Mouse (Mus musculus) heart, postnatal 0 days (tissue): ENCODE results near the gene Meioc. TPM values are rescaled to one million over a fixed set of nuclear protein-coding genes. Genes with fewer than 3 reads are reported as not detected.
A peak's percentile ranks its signal among the peaks of the same experiment; 100 is the strongest.

Experiments
- ATAC-seq: fragments of 200-750 bp; cut with Nextera tagmentation; 2 replicates; pipeline ENCODE4 v1.8.0; 2017; ENCODE audit warnings: low read depth, moderate number of reproducible peaks, moderate library complexity; ENCODE audit not compliant: insufficient read depth
- DNase-seq: peaks from one replicate; pipeline ENCODE4 v3.0.0-alpha.2; 2016; ENCODE audit warnings: low spot score
- H3K27ac ChIP-seq: fragments of 300-500 bp; sonication (generic); 2 replicates; pipeline ENCODE4 v1.5.1; 2014; ENCODE audit warnings: low read depth, mild to moderate bottlenecking
- H3K27me3 ChIP-seq: fragments of 300-500 bp; sonication (generic); 2 replicates; pipeline ENCODE4 v1.6.1; 2014; ENCODE audit warnings: low read length, mixed read lengths; ENCODE audit not compliant: control insufficient read depth, insufficient read depth
- H3K36me3 ChIP-seq: fragments of 300-500 bp; sonication (generic); replicated peaks from 2 replicates; pipeline ENCODE4 v1.6.1; 2014; ENCODE audit warnings: low read length, mixed read lengths; ENCODE audit not compliant: control insufficient read depth, insufficient read depth
- H3K4me1 ChIP-seq: fragments of 300-500 bp; sonication (generic); 2 replicates; pipeline ENCODE4 v1.6.1; 2014; ENCODE audit warnings: antibody characterized with exemption; ENCODE audit not compliant: control insufficient read depth, insufficient read depth
- H3K4me2 ChIP-seq: fragments of 300-500 bp; sonication (generic); 2 replicates; pipeline ENCODE4 v1.6.1; 2014; ENCODE audit warnings: low read depth, mild to moderate bottlenecking, low read length, moderate library complexity
- H3K4me3 ChIP-seq: fragments of 300-500 bp; sonication (generic); 2 replicates; pipeline ENCODE4 v1.5.1; 2014; ENCODE audit warnings: low read depth, low read length
- H3K9ac ChIP-seq: fragments of 300-500 bp; sonication (generic); replicated peaks from 2 replicates; pipeline ENCODE4 v1.6.1; 2014; ENCODE audit warnings: low read depth, low read length, mixed read lengths
- H3K9me3 ChIP-seq: fragments of 300-500 bp; sonication (generic); replicated peaks from 2 replicates; pipeline ENCODE4 v1.6.1; 2016; ENCODE audit warnings: low read length; ENCODE audit not compliant: control insufficient read depth
- CTCF ChIP-seq: IDR thresholded peaks from 2 replicates; pipeline ENCODE4 v1.5.1; 2016; ENCODE audit warnings: antibody characterized with exemption, control low read depth, low read depth
- EP300 ChIP-seq: IDR thresholded peaks from 2 replicates; pipeline ENCODE4 v1.6.1; 2016; ENCODE audit warnings: antibody characterized with exemption, low read depth
- WGBS: fragments of 180-500 bp; shearing (Covaris S2); extraction: QIAGEN DNeasy Blood & Tissue Kit; methylation state at CpG from one replicate; pipeline ENCODE4 v1.1.7; 2014; 5-methylcytosine and 5-hydroxymethylcytosine counted together
- polyA plus RNA-seq: library from polyadenylated mRNA; unstranded; fragments of >200 nt; fragmentation: Nextera tagmentation; extraction: Ambion mirVana; gene quantifications from 2 replicates; pipeline ENCODE4 v1.2.1, GENCODE M21; 2015
- total RNA-seq: library from RNA; depleted of rRNA; stranded (reverse); fragments of >200 nt; gene quantifications from 2 replicates; pipeline ENCODE4 v1.2.3, GENCODE M21; 2014; ENCODE audit warnings: low replicate concordance; rRNA removed

Meioc gene
- total RNA-seq (0.04 TPM in 1 of 2 replicates, not detected in the other), polyA plus RNA-seq (0.12 and 0.15 TPM in 2 replicates)

- Histone ChIP-seq H3K4me1 (no peaks in the 10 kb centered on the region), H3K4me2 (no peak within 1 kb of the TSS), H3K36me3 (no peaks in the 10 kb centered on the region), H3K4me3 (no peak within 1 kb of the TSS), H3K9ac (no peak within 1 kb of the TSS), H3K27me3 (peaks cover 31% of the 10 kb centered on the region), H3K9me3 (peaks cover 9% of the 10 kb centered on the region), H3K27ac (no peak within 1 kb of the TSS)
- DNase-seq, result no peak
- TF ChIP-seq CTCF (no peak), EP300 (no peak)
- WGBS, result 62% methylated on average over 3 of the region's 3 CpGs
- no peak for ATAC-seq
Observed at GRCm38 (mm10) chr11:102663416-102663815, at the start of gene Meioc. Gene Meioc, plus strand, starts transcription at chr11:102663716.

GRCm38 (mm10) chr11:102619449-102619848 is 44.1 kb upstream of the Meioc start:
- no peak for TF ChIP-seq EP300
- TF ChIP-seq CTCF, result no peak
- H3K27ac ChIP-seq, result no peak overlapping the region
- no peak overlapping the region for H3K4me3 ChIP-seq
- no peak for DNase-seq
- WGBS, result 65% methylated on average over 2 of the region's 2 CpGs
- ATAC-seq, result no peak
- peaks cover 10% of the 10 kb centered on the region; the same call in 1 of the 2 replicates for H3K4me1 ChIP-seq
- no peaks in the 10 kb centered on the region for H3K27me3 ChIP-seq
- no peak overlapping the region for H3K9ac ChIP-seq
- no peaks in the 10 kb centered on the region for H3K36me3 ChIP-seq
- no peak overlapping the region for H3K4me2 ChIP-seq
- no peaks in the 10 kb centered on the region for H3K9me3 ChIP-seq

DNA sequence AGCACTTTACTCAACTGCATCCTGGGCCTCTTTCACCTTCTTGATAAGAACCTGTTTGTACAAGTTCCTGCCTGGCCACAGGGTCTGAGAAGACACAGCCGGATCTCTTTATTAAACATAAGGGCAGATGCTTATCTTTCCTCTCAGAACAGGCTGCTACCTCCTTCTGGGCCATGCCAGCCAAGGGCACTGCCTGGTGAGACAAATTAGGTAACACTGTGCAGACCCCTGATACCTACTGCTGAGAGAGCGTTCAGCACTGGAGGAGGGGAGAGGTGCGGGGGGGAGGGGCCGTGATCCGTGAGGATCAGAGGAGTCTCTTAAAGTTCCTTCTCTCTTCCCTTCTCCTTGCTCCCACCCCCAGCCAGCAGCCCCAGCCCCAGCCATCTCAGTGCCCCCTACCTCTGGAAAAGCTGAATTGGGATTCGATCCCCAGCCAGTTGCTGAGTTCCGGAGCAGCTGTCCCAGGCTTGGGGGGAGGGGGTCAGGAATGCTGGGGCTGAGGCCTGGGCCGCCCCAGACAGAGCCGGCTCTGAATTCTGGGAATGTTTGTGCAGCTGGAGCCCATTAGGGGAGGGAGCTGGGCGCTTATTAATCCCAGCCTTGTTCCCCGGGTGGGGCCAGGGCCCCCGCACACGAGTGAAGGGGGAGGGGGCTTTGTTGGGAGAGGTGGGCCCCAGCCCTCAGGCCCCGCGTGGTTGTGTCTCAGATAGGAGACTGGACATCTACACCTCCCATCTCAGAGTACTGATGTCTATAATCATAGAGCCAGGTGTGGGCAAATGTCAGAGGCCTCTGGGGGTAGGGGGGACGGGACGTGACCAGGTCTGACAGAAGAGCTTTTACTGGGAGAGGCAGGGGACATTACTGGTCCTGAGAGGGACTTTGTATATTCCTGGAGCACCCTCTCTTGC is 39.4 kb upstream of the Meioc start:
- DNase-seq, result peak; percentile 33
- Histone ChIP-seq H3K27ac (peak overlapping the region; percentile 33), H3K4me3 (no peak overlapping the region), H3K4me1 (peaks cover 14% of the 10 kb centered on the region; the same call in 1 of the 2 replicates), H3K27me3 (no peaks in the 10 kb centered on the region), H3K4me2 (peak overlapping the region; percentile 2; the same call in 1 of the 2 replicates), H3K9me3 (no peaks in the 10 kb centered on the region), H3K36me3 (no peaks in the 10 kb centered on the region), H3K9ac (peak overlapping the region; percentile 11; the same call in 1 of the 2 replicates)
- TF ChIP-seq EP300 (no peak), CTCF (no peak)
- ATAC-seq, result peak; percentile 79
- WGBS, result 7% methylated on average over 17 of the region's 17 CpGs

GRCm38 (mm10) chr11:102624888-102625407 is 38.6 kb upstream of the Meioc start:
- WGBS, result 37% methylated on average over 14 of the region's 14 CpGs
- H3K4me3 ChIP-seq, result no peak overlapping the region
- no peaks in the 10 kb centered on the region for H3K36me3 ChIP-seq
- H3K4me2 ChIP-seq, result no peak overlapping the region
- H3K9me3 ChIP-seq, result no peaks in the 10 kb centered on the region
- 0 out of 2 replicates have a peak overlapping the region, but pooled peaks have one; percentile 11 for H3K9ac ChIP-seq
- TF ChIP-seq EP300 (no peak), CTCF (no peak)
- H3K4me1 ChIP-seq, result peaks cover 14% of the 10 kb centered on the region; the same call in 1 of the 2 replicates
- H3K27ac ChIP-seq, result peak overlapping the region; percentile 33
- DNase-seq (peak; percentile 13), ATAC-seq (peak; percentile 14)
- no peaks in the 10 kb centered on the region for H3K27me3 ChIP-seq

GRCm38 (mm10) chr11:102627171-102627931 is 36.2 kb upstream of the Meioc start:
- H3K4me3 ChIP-seq, result no peak overlapping the region
- ATAC-seq, result no peak
- no peak overlapping the region for H3K27ac ChIP-seq
- H3K36me3 ChIP-seq, result no peaks in the 10 kb centered on the region
- no peaks in the 10 kb centered on the region for H3K9me3 ChIP-seq
- TF ChIP-seq EP300, result no peak
- no peak for TF ChIP-seq CTCF
- DNase-seq, result no peak
- H3K4me1 ChIP-seq, result peaks cover 14% of the 10 kb centered on the region; the same call in 1 of the 2 replicates
- H3K27me3 ChIP-seq, result no peaks in the 10 kb centered on the region
- H3K9ac ChIP-seq, result no peak overlapping the region
- no peak overlapping the region for H3K4me2 ChIP-seq
- 85% methylated on average over 9 of the region's 9 CpGs for WGBS
